Mouse (Mus musculus) liver (tissue): ENCODE measurements at regions not wholly inside any gene's neighbourhood (a gene's known extent, or its start where the extent isn't known, plus 50 kb on each side); places are given as distances from the start of the nearest gene placed in this dataset.

ENCODE experiments used
- DNase-seq: peaks from one replicate; pipeline ENCODE4 v3.0.0-alpha.2; 2020; ENCODE audit warnings: mixed read lengths

DNA sequence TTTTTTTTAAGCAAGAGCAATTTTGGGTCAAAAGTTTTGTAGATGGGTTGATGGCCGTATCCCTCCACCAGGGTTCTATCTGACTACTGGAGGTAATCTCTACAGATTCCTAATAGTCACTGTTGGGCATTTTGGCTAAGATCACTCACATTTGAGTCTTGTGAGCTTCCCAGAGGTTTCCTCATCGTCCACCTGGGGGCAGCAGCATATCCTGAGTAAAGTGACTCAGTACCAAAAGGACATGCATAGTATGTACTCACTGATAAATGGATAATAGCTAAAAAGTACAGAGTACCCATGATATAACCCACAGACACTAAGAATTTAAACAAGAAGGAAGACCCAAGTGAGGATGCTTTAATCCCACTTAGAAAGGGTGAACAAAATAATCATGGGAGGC, 1390.0 kb downstream of the Amy2a5 start:
- peak; percentile 3 for DNase-seq
